Mouse (Mus musculus) right cerebral cortex, postnatal 25 days (tissue): ENCODE results near the gene Adra1d.

Experiments
- DNase-seq: peaks from one replicate; pipeline ENCODE4 v3.0.0; 2022

Adra1d gene

GRCm38 (mm10) chr2:131538341-131538740 lies 23.7 kb downstream of the Adra1d start:
- DNase-seq: no peak

- DNase-seq: no peak
Observed at GRCm38 (mm10) chr2:131535168-131535567, 26.9 kb downstream of the Adra1d start.

GRCm38 (mm10) chr2:131531271-131531670 lies 30.8 kb downstream of the Adra1d start:
- no peak for DNase-seq

- peak; percentile 37 for DNase-seq
Observed at GRCm38 (mm10) chr2:131530623-131531008, 31.5 kb downstream of the Adra1d start.

GRCm38 (mm10) chr2:131529898-131530622 lies 32.0 kb downstream of the Adra1d start:
- no peak for DNase-seq

GRCm38 (mm10) chr2:131527061-131527460 lies 35.0 kb downstream of the Adra1d start:
- DNase-seq: no peak

- DNase-seq: no peak
Observed at GRCm38 (mm10) chr2:131520743-131521142, 41.3 kb downstream of the Adra1d start.

GRCm38 (mm10) chr2:131518790-131519189 lies 43.3 kb downstream of the Adra1d start:
- DNase-seq: no peak

GRCm38 (mm10) chr2:131517550-131517949 lies 44.5 kb downstream of the Adra1d start:
- DNase-seq: no peak

GRCm38 (mm10) chr2:131514055-131514621 lies 47.9 kb downstream of the Adra1d start:
- no peak for DNase-seq

GRCm38 (mm10) chr2:131513477-131513876 lies 48.6 kb downstream of the Adra1d start:
- DNase-seq: no peak

GRCm38 (mm10) chr2:131510531-131510930 lies 51.6 kb downstream of the Adra1d start:
- DNase-seq: no peak

GRCm38 (mm10) chr2:131509671-131510313 lies 52.3 kb downstream of the Adra1d start:
- peak; percentile 58 for DNase-seq

- no peak for DNase-seq
Observed at GRCm38 (mm10) chr2:131508501-131508900, 53.6 kb downstream of the Adra1d start.

- no peak for DNase-seq
Observed at GRCm38 (mm10) chr2:131506358-131506757, 55.7 kb downstream of the Adra1d start.

GRCm38 (mm10) chr2:131505431-131505830 lies 56.7 kb downstream of the Adra1d start:
- DNase-seq: no peak

GRCm38 (mm10) chr2:131502561-131502960 lies 59.5 kb downstream of the Adra1d start:
- DNase-seq: no peak

GRCm38 (mm10) chr2:131501886-131502285 lies 60.2 kb downstream of the Adra1d start:
- DNase-seq: no peak

- no peak for DNase-seq
Observed at GRCm38 (mm10) chr2:131499290-131499845, 62.7 kb downstream of the Adra1d start.

GRCm38 (mm10) chr2:131498219-131498618 lies 63.9 kb downstream of the Adra1d start:
- no peak for DNase-seq

- no peak for DNase-seq
Observed at GRCm38 (mm10) chr2:131497224-131497856, 64.7 kb downstream of the Adra1d start.

GRCm38 (mm10) chr2:131496125-131496820 lies 65.8 kb downstream of the Adra1d start:
- no peak for DNase-seq
